ENCODE assay signal across 21 mouse cellular contexts in the genomic region with DNA sequence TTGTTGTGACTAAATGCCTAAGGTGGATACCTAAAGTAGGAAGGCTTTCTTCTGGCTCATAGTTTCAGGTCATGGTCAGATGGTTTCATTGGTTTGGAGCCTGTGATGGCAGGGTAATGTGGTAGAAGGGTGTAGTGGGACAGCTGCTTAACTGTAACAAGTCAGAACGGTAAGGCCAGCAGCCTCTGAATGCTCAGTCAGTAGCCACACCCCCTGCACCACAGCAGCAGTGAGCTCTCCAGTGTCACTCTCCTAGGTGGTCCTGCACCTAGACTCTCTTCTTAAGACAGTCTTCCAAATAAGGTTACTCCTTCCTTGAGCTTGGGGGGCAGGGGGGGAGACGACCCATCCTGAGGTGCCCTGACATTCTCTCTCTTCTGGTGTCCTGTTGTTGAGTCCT. TPM values are rescaled to one million over a fixed set of nuclear protein-coding genes. Genes with fewer than 3 reads are reported as not detected.
"Had no signal": no experiment of that assay in that cellular context is flagged by ENCODE, and none has a peak within 500 bp of the region (broad histone marks: within the 10 kb centered on the region; RNA-seq: fewer than 3 reads in every experiment).

No protein-coding gene starts in this region.

- DNase-seq: kidney, postnatal 10 days; left cerebral cortex, postnatal 4 days; lung, embryonic 14.5 days; lung, postnatal 10 days; lung, postnatal 4 days; retina, postnatal 1 day; right cerebral cortex, postnatal 4 days; spleen, adult 18-20 months; thymus, postnatal 36 days had no signal

- H3K27me3 ChIP-seq: limb, embryonic 13.5 days; liver, embryonic 15.5 days; midbrain, embryonic 15.5 days; neural tube, embryonic 13.5 days; stomach, embryonic 15.5 days had no signal

- H3K9me3 ChIP-seq: limb, embryonic 13.5 days; liver, embryonic 15.5 days; midbrain, embryonic 15.5 days; neural tube, embryonic 13.5 days; stomach, embryonic 15.5 days had no signal

- H3K9ac ChIP-seq: limb, embryonic 13.5 days; liver, embryonic 15.5 days; lung, embryonic 14.5 days; midbrain, embryonic 15.5 days; neural tube, embryonic 13.5 days; stomach, embryonic 15.5 days had no signal

- ATAC-seq: midbrain, embryonic 15.5 days had no signal

- H3K27ac ChIP-seq: layer of hippocampus, adult 2 months; limb, embryonic 13.5 days; liver, embryonic 15.5 days; midbrain, embryonic 15.5 days; neural tube, embryonic 13.5 days; stomach, embryonic 15.5 days had no signal

- H3K4me1 ChIP-seq: midbrain, embryonic 15.5 days had no signal

- H3K36me3 ChIP-seq: midbrain, embryonic 15.5 days had no signal

- H3K4me2 ChIP-seq: limb, embryonic 13.5 days; liver, embryonic 15.5 days; lung, embryonic 14.5 days; midbrain, embryonic 11.5 days; midbrain, embryonic 15.5 days; neural tube, embryonic 13.5 days; stomach, embryonic 15.5 days had no signal

- H3K4me3 ChIP-seq: layer of hippocampus, adult 2 months; limb, embryonic 13.5 days; liver, embryonic 15.5 days; midbrain, embryonic 15.5 days; neural tube, embryonic 13.5 days; stomach, embryonic 15.5 days had no signal

RNA-seq across cellular contexts. Expression of a gene that starts 47.6 kb away (rescaled TPM):
- total RNA-seq: layer of hippocampus, adult 2 months; layer of hippocampus, postnatal 10 days; liver, adult 2 months; megakaryocyte, adult 5-6 weeks; monocyte, adult 5-6 weeks had no signal
- polyA plus RNA-seq: limb, embryonic 13.5 days; liver, adult 2 months; liver, embryonic 15.5 days; lung, embryonic 14.5 days; stomach, embryonic 15.5 days; thymus, postnatal 0 days had no signal
